Mouse (Mus musculus) lung, postnatal 10 days (tissue): ENCODE measurements at regions not wholly inside any gene's neighbourhood (a gene's known extent, or its start where the extent isn't known, plus 50 kb on each side); places are given as distances from the start of the nearest gene placed in this dataset.
A peak's percentile ranks its signal among the peaks of the same experiment; 100 is the strongest.
"Not testable (repeated sequence)": the region's sequence is repeated elsewhere in the genome, so short reads cannot be mapped to it uniquely, and the experiment has no call there.

Experiments
- DNase-seq: peaks from one replicate; pipeline ENCODE4 v3.0.0; 2021

- DNase-seq: no peak
These were observed 157.6 kb downstream of the Gm906 start for GRCm38 (mm10) chr13:50092537-50092936.

- no peak for DNase-seq
These were observed 185.3 kb downstream of the Gm906 start for GRCm38 (mm10) chr13:50064841-50065240.

GRCm38 (mm10) chr13:50064365-50064764 lies 185.7 kb downstream of the Gm906 start:
- DNase-seq: not testable (repeated sequence)

GRCm38 (mm10) chr13:50059676-50060075 lies 190.4 kb downstream of the Gm906 start:
- DNase-seq: not testable (repeated sequence)

- DNase-seq: not testable (repeated sequence)
These were observed 191.1 kb downstream of the Gm906 start for GRCm38 (mm10) chr13:50059054-50059453.

- not testable (repeated sequence) for DNase-seq
These were observed 198.4 kb downstream of the Gm906 start for GRCm38 (mm10) chr13:50051746-50052145.

GRCm38 (mm10) chr13:50051110-50051509 lies 199.0 kb downstream of the Gm906 start:
- DNase-seq: not testable (repeated sequence)

GRCm38 (mm10) chr13:50031757-50032156 lies 218.4 kb downstream of the Gm906 start:
- no peak for DNase-seq

- DNase-seq: not testable (repeated sequence)
These were observed 208.9 kb upstream of the Gm30302 start for GRCm38 (mm10) chr13:50007730-50008129.

- DNase-seq: not testable (repeated sequence)
These were observed 167.3 kb upstream of the Gm30302 start for GRCm38 (mm10) chr13:49966072-49966471.

GRCm38 (mm10) chr13:49957993-49958681 lies 159.3 kb upstream of the Gm30302 start:
- DNase-seq: peak; percentile 10

- no peak for DNase-seq
These were observed 117.0 kb upstream of the Gm30302 start for GRCm38 (mm10) chr13:49915781-49916180.
